Mouse (Mus musculus): ENCODE results near the gene Tnrc6a.

Tnrc6a gene

GRCm38 (mm10) chr7:123126056-123126455, 2.4 kb downstream of the Tnrc6a start:
- DNase-seq, result no peak

GRCm38 (mm10) chr7:123127301-123127700, 3.6 kb downstream of the Tnrc6a start:
- DNase-seq, result no peak

GRCm38 (mm10) chr7:123127981-123128380, 4.3 kb downstream of the Tnrc6a start:
- DNase-seq, result peak in 1 of 2 experiments; percentile 37

GRCm38 (mm10) chr7:123129061-123129460, 5.4 kb downstream of the Tnrc6a start:
- no peak for DNase-seq

GRCm38 (mm10) chr7:123130198-123130597, 6.5 kb downstream of the Tnrc6a start:
- no peak for DNase-seq

GRCm38 (mm10) chr7:123132401-123132800, 8.7 kb downstream of the Tnrc6a start:
- DNase-seq, result no peak

GRCm38 (mm10) chr7:123134876-123135275, 11.2 kb downstream of the Tnrc6a start:
- DNase-seq, result no peak

- DNase-seq, result no peak
These were observed 12.0 kb downstream of the Tnrc6a start for GRCm38 (mm10) chr7:123135655-123136054.

GRCm38 (mm10) chr7:123138001-123138400, 14.3 kb downstream of the Tnrc6a start:
- DNase-seq, result no peak

- DNase-seq, result no peak
These were observed 22.6 kb downstream of the Tnrc6a start for GRCm38 (mm10) chr7:123146141-123146846.

GRCm38 (mm10) chr7:123147787-123148186, 24.1 kb downstream of the Tnrc6a start:
- no peak for DNase-seq

GRCm38 (mm10) chr7:123148935-123149334, 25.2 kb downstream of the Tnrc6a start:
- DNase-seq, result no peak

GRCm38 (mm10) chr7:123162346-123162745, 38.7 kb downstream of the Tnrc6a start:
- no peak for DNase-seq

GRCm38 (mm10) chr7:123167436-123167835, 43.8 kb downstream of the Tnrc6a start:
- DNase-seq, result no peak

- no peak for DNase-seq
These were observed 45.9 kb downstream of the Tnrc6a start for GRCm38 (mm10) chr7:123169618-123170017.

- peak in 1 of 2 experiments; percentile 31 for DNase-seq
These were observed 48.4 kb downstream of the Tnrc6a start for GRCm38 (mm10) chr7:123172101-123172500.

- no peak for DNase-seq
These were observed 53.5 kb downstream of the Tnrc6a start for GRCm38 (mm10) chr7:123177215-123177614.

- DNase-seq, result peak in 1 of 2 experiments; percentile 31
These were observed 58.4 kb downstream of the Tnrc6a start for GRCm38 (mm10) chr7:123181787-123182701.

GRCm38 (mm10) chr7:123184891-123185290, 61.2 kb downstream of the Tnrc6a start:
- no peak for DNase-seq

- DNase-seq, result no peak
These were observed 62.8 kb downstream of the Tnrc6a start for GRCm38 (mm10) chr7:123186463-123186862.

- DNase-seq, result no peak
These were observed 63.6 kb downstream of the Tnrc6a start for GRCm38 (mm10) chr7:123187246-123187645.

GRCm38 (mm10) chr7:123188462-123188861, 64.8 kb downstream of the Tnrc6a start:
- no peak for DNase-seq

- no peak for DNase-seq
These were observed 66.1 kb downstream of the Tnrc6a start for GRCm38 (mm10) chr7:123189762-123190161.

- no peak for DNase-seq
These were observed 68.0 kb downstream of the Tnrc6a start for GRCm38 (mm10) chr7:123191731-123192130.

Measured in lung, adult 18-20 months (tissue).